Mouse (Mus musculus): ENCODE data around the gene Prss22.

DNA sequence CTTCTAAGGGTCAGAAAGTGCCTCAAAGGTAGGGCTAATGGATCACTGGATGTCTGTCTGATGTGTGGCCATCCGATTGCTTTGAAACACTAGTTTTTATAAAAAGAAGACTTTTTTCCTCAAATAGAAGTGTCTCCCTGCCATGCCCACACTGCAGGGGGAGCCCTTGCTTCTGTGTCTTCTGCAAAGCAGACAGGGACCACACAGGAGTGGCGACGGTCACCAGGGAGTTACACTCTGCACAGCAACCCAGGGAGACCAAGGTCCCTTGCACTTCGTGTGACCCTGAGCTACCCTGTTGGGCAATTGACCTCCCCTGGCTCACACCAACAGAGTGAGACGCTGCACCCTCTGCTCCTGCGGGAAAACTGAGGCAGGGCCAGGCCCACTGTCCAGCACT lies 39.1 kb upstream of the Prss22 start:
- TF ChIP-seq CTCF (IDR thresholded peaks at IDR 0.05; ENCODE audit: control insufficient read depth, insufficient read depth, insufficient read length) (no peak), CEBPB (IDR thresholded peaks at IDR 0.05; ENCODE audit: low read depth) (no peak), MAX (IDR thresholded peaks at IDR 0.05) (no peak), USF1 (IDR thresholded peaks at IDR 0.05; ENCODE audit: low read depth) (no peak), MYOG (IDR thresholded peaks at IDR 0.05; ENCODE audit: control insufficient read depth, extremely low read depth, insufficient read length) (no peak), MYOD1 (IDR thresholded peaks at IDR 0.05; ENCODE audit: control insufficient read depth, insufficient read length, low read depth) (no peak)
